Mouse (Mus musculus) 3134 (cell line): ENCODE data around the gene Mark2.

Source experiments
- DNase-seq: peaks from one replicate; pipeline ENCODE4 v3.0.0-alpha.2; 2011; ENCODE audit warnings: low spot score; ENCODE audit not compliant: insufficient read length; ENCODE audit errors: extremely low read depth

The Mark2 gene

GRCm38 (mm10) chr19:7299052-7299451, 42.6 kb downstream of the Mark2 start:
- DNase-seq = no peak

GRCm38 (mm10) chr19:7295959-7296358, 45.7 kb downstream of the Mark2 start:
- no peak for DNase-seq

- peak; percentile 61 for DNase-seq
Observed at GRCm38 (mm10) chr19:7295071-7295658, 46.5 kb downstream of the Mark2 start.

GRCm38 (mm10) chr19:7294098-7294876, 47.4 kb downstream of the Mark2 start:
- DNase-seq = no peak

- DNase-seq = no peak
Observed at GRCm38 (mm10) chr19:7291958-7292709, 49.5 kb downstream of the Mark2 start.

- DNase-seq = no peak
Observed at GRCm38 (mm10) chr19:7289767-7290166, 51.9 kb downstream of the Mark2 start.

DNA sequence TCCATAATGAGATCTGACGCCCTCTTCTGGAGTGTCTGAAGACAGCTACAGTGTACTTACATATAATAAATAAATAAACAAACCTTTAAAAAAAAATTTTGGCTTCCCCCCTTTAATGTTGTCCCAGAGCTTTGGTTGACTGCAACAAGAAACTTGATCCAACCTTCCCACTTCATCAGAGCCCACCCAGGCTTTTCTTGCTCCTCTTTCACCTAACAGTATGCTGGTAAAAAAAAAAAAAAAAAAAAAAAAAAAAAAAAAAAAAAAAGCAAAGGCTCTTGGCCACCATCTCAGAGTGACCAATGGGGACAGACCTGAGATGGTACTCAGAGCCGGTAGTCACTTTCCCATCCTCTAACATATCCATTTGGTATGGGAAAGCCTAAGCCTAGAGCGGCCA, 53.4 kb downstream of the Mark2 start:
- no peak for DNase-seq

DNA sequence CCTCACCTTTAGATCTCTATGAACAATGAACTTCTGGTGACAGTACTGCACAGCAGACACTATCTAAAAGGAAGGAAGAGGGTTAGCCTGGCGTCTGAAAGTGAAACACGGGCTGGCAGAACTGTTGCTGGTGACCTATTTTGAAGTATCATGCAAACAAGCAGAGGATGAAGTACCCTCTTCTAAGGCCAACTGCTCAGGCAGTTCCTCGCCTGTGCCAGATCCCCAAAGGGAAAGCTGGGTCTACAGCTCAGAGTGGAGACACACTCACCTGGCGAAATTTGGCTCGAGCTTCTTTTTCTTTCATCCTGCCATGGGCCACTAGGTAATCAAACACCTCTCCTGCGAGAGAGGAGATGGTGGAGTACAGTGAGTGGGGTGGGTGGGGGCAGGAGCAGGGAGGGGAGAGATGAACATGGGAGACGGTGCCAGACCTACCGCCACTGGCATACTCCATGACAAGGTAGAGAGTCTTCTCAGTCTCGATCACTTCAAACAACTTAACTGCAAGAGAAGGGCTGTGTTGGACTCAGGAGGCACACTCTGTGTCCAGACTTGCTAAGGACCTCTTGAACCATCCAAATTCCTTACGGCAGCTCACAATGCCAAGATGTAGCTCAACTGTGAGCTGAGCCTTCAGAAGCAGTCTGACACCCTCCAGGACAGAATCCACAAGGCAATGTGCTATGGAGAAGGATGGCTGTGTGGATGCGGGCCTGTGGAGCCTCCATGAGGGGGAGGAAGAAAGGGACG, 54.9 kb downstream of the Mark2 start:
- DNase-seq = no peak

DNA sequence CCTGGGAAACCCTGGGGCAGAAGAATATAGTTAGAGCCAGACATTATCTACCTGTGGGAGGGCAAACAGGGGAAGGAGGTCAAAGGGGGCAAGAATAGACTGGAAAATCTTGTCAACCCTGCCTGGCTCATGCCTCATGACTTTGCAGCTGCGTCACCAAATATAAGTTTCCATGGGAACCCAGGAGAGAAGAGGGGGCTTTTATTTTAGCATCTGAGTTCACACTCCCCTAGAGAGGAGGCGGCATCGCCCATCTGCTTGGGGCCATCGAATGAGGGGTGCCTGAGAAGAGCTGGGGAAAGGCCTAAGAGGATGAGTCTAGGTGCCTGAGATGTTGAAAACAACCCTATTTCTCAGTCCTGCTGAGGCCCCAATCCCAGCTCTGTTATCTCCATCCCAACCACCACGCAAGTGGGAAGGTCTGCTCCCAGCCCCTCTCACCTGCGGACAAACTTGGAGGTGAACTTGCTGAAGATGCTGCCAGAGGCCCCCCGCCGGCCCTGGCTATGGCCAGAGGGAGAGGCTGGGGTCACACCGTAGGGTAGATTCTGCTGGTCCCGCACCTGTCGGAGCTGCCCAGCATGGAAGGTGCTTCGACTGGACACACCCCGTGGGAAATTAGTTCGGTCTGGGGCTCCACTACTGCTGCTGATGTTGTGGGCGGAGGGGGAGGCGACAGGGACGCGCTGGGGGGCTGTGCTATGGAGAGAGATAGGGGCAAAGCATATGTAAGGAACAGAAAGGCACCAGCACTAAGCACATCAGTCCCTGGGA, 60.9 kb downstream of the Mark2 start:
- DNase-seq = no peak

- DNase-seq = no peak
Observed at GRCm38 (mm10) chr19:7279114-7279513, 62.5 kb downstream of the Mark2 start.

DNA sequence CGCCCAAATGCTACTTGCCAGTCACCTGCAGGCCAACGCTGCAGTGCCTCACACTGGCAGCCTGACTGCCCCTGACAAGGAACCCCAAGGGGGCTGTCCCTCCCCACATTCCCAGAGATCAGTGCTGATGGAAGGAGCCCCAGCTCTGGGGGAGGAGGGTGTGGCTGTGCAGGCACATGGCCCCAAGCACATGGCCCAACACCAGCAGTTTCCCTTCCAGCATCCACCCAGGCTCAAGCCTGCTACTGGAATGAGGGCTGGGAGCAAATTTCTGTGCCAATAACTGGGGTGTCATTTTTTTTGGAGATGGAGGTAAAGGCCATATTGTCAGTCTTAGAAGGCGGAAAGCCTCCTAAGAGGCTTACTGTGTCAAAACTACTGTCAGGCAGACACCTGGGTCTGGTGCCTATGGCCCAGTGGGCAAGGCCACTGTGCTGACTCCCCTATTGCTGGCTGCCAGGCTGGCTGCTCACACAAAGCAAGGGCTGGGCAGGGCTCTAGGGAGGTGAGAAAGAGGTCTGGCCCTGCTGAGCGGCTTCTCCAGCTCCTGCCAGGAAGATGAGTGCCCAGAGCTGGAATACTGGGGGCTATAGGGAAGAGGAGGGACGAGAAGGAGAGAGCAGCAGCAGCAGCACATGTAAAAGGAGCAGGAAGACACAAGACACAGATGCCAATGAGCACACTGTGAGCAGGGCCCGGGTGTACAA, 63.3 kb downstream of the Mark2 start:
- no peak for DNase-seq

DNA sequence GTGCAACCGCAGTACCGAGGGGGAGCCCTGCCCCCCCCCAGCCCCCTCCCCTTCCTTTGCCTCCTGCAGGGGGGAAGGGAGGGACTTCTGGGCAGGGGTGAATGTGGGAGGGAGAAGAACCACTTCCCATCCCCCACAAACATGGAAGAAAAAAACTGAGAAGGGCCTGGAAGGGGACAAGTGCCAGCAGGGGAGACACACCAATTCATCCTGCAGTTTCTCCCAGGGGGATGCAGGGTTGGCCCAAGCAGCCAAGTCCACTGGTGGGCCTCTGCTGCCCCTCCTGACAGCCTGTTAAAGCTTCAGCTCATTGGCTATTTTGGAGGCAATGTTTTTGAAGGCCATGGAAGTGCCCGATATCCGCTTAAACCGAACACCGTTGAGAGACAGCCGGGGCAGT, 64.9 kb downstream of the Mark2 start:
- no peak for DNase-seq

- DNase-seq = no peak
Observed at GRCm38 (mm10) chr19:7276053-7276659, 65.5 kb downstream of the Mark2 start.

DNA sequence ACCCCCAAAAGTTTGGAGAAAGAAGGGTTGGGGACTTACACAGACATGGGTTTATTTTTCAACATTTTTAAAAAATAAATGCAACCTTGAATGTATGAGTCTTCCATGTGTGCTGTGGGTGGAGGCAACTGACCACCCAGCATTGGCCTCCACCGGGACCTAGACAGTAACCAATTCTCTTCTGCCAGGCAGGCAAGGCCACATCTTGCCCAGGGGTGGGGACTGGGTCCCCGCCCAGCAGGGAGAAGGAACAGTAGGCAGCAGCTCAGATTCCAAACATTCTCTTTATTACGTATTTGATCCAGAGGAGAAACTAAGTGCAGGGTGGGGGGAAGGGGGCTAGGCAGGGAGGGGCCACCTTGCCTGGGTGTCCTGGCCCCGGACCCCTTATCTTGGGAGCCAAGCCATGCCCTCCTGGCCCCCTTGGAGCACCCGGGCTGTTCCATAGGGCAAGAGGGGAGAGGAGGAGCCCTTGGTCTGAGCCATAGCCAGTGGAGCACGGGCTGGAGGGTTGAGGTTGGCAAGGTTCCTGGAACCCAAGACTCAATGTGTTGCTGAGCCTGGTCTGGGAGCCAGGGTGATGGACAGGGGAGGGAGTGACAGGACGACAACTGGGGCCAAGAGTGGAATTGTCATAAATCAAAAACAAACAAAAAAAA, 66.4 kb downstream of the Mark2 start:
- DNase-seq = no peak

DNA sequence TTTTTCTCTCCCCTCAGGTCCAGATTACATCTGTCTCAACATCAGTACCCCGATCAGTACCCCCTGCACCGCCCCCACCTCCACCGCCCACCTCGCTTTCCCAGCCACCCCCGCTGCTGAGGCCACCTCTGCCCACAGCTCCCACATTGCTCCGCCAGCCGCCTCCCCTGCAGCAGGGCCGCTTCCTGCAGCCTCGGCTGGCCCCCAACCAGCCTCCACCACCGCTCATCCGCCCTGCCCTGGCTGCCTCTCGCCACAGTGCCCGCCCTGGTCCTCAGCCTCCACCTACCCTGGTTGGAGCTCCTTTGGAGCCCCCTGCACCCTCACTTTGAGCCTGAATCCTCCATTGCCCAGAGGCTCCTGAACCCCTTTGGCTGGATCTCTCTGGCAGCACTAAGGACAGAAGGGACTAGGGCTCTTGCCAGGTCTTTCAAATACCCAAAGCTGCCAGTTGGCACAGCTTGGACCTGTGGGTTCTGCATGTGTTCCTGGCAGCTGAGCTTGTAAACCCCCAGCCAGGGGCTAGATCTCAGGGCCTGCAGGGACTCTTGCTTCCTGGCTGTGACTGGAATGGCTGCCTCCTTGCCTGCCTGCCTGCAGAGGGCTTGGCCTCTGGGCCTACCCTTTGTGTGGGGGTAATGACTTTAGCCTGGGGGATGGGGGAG, 67.2 kb downstream of the Mark2 start:
- DNase-seq = no peak

DNA sequence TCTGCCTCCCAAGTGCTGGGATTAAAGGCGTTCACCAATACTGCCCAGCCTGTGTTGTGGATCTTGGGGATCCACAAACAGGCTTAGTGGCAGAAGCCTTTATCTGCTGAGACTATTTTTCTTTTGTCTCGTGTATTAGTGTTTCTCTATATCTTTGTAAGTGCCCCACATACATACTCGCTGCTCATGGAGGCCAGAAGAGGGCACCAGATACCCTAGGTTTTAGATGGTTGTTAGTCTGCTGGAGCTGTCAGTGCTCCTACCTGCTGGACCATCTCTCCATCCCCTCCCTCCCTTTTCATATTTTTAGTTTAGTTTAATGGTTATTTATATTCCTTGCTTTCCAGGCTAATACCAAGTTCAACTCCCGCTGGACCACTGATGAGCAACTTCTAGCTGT, 68.2 kb downstream of the Mark2 start:
- DNase-seq = no peak

DNA sequence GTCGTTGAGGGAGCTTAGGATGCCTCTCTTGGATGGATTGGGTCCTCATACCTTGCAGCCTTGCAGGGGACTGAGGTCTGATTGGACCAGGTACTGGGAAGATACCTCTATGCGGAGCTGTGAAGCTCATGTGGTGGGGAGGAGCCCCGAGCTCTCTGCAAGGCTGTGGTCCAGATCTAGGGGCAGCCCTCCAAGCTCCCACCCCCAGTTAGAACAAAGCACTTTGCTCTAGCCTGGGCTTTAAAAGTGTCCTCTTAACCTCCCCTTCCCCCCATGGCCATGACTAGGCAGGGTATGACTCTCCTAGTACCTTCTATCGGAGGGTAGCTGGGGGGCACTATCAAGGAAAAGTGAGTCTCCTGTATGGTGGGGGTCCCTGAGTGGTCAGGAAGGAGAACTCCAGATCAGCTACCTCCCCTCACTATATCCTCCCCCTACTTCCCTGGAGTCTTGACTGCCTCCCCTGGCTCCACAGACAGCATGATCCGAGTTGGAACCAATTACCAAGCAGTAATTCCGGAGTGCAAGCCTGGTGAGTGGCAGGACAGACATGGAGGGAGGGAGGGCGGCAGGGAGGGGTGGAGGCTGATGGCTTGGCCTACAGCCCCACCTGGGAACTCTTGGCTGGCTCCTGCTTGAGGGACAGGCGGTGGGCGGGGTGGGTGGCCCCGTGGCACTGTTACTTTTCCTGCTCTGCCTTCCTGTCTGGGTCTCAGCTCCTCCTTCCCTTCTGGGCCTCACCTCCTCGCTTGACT, 72.2 kb downstream of the Mark2 start:
- DNase-seq = peak; percentile 54

- peak; percentile 83 for DNase-seq
Observed at GRCm38 (mm10) chr19:7268722-7269090, 73.0 kb downstream of the Mark2 start.
